31 mouse cellular contexts compared by ENCODE assay signal in genomic region chr3:92874180-92874579, GRCm38 (mm10). TPM values are rescaled to one million over a fixed set of nuclear protein-coding genes. Genes with fewer than 3 reads are reported as not detected.
DNase-seq lines count a peak whose midpoint lies in the region; ATAC-seq and TF ChIP-seq lines count a peak whose summit lies in the region.
"Had no signal": no experiment of that assay in that cellular context is flagged by ENCODE, and none has a peak within 500 bp of the region (broad histone marks: within the 10 kb centered on the region; RNA-seq: fewer than 3 reads in every experiment).

No protein-coding gene starts in this region.

- no peak overlapping the region for H3K9ac ChIP-seq in intestine, postnatal 0 days (ENCODE audit: low read depth, low read length)
- H3K9ac ChIP-seq: embryonic facial prominence, embryonic 13.5 days; embryonic facial prominence, embryonic 15.5 days; forebrain, embryonic 12.5 days had no signal

- H3K27me3 ChIP-seq in intestine, postnatal 0 days (replicated peaks; ENCODE audit: control insufficient read depth, insufficient read depth, low read length) = no peaks in the 10 kb centered on the region
- H3K27me3 ChIP-seq: CH12.LX; embryonic facial prominence, embryonic 13.5 days; embryonic facial prominence, embryonic 15.5 days; forebrain, embryonic 12.5 days had no signal

- H3K36me3 ChIP-seq in intestine, postnatal 0 days (ENCODE audit: control insufficient read depth, insufficient read depth) = no peaks in the 10 kb centered on the region
- H3K36me3 ChIP-seq: embryonic facial prominence, embryonic 13.5 days; embryonic facial prominence, embryonic 15.5 days; forebrain, embryonic 10.5 days; forebrain, embryonic 12.5 days; G1E had no signal

- no peaks in the 10 kb centered on the region for H3K9me3 ChIP-seq in intestine, postnatal 0 days (ENCODE audit: control insufficient read depth)
- H3K9me3 ChIP-seq: embryonic facial prominence, embryonic 13.5 days; embryonic facial prominence, embryonic 15.5 days; forebrain, embryonic 10.5 days; forebrain, embryonic 12.5 days; G1E had no signal

- H3K4me1 ChIP-seq in intestine, postnatal 0 days (replicated peaks; ENCODE audit: control insufficient read depth, insufficient read depth, low read length) = no peaks in the 10 kb centered on the region
- H3K4me1 ChIP-seq: embryonic facial prominence, embryonic 13.5 days; embryonic facial prominence, embryonic 15.5 days; forebrain, embryonic 10.5 days; forebrain, embryonic 12.5 days had no signal

- DNase-seq in frontal cortex, postnatal 14 days (ENCODE audit: low spot score in 2 of 2) = no peak
- DNase-seq in right cerebral cortex, adult 18-20 months = peak; percentile 37
- DNase-seq in right cerebral cortex, postnatal 4 days = no peak
- DNase-seq in right cerebral cortex, postnatal 36 days (ENCODE audit: low spot score in 2 of 2) = peak; percentile 2 to 10
- DNase-seq in right cerebral cortex, postnatal 14 days = no peak
- DNase-seq: adrenal gland, adult 8-10 months; adrenal gland, postnatal 14 days; adrenal gland, postnatal 36 days; B cell, adult 2 months; cerebellum, adult 11 months; cerebellum, adult 18-20 months; cerebellum, adult 8-10 months; cerebellum, adult 9-11 months; cerebellum, postnatal 14 days; cerebellum, postnatal 36 days; embryo, embryonic 11 days had no signal

- H3K4me2 ChIP-seq in intestine, postnatal 0 days (replicated peaks; ENCODE audit: low read depth) = no peak overlapping the region
- H3K4me2 ChIP-seq: embryonic facial prominence, embryonic 13.5 days; embryonic facial prominence, embryonic 15.5 days; forebrain, embryonic 12.5 days had no signal

- peak; percentile 94 for ATAC-seq in frontal cortex, adult (ENCODE audit: low TSS enrichment)
- no peak for ATAC-seq in intestine, postnatal 0 days
- ATAC-seq: activated CD4-positive, CD25-positive, alpha-beta regulatory T cell, adult 4 months; CD4-positive, CD25-positive, alpha-beta regulatory T cell, adult 4 months; forebrain, embryonic 14.5 days; Patski had no signal

- 79% methylated on average over 3 of the region's 3 CpGs for WGBS in intestine, postnatal 0 days

- H3K27ac ChIP-seq in intestine, postnatal 0 days (ENCODE audit: low read depth, low read length) = no peak overlapping the region
- H3K27ac ChIP-seq: embryonic facial prominence, embryonic 13.5 days; embryonic facial prominence, embryonic 15.5 days; forebrain, embryonic 10.5 days; forebrain, embryonic 12.5 days had no signal

- no peak for TF ChIP-seq CTCF in intestine, postnatal 0 days (IDR thresholded peaks at IDR 0.05; ENCODE audit: low read depth)

- H3K4me3 ChIP-seq in intestine, postnatal 0 days (ENCODE audit: low read depth, low read length) = no peak overlapping the region
- H3K4me3 ChIP-seq: embryonic facial prominence, embryonic 13.5 days; embryonic facial prominence, embryonic 15.5 days; erythroblast, embryonic 14.5 days; forebrain, embryonic 10.5 days; forebrain, embryonic 12.5 days had no signal

RNA-seq across cellular contexts. Expression of gene 2310050C09Rik, which starts 4.2 kb away (rescaled TPM):
- not detected in 2 replicates for polyA plus RNA-seq in intestine, postnatal 0 days (2015; fragmentation: Nextera tagmentation; extraction: Ambion mirVana)
- polyA plus RNA-seq: activated CD4-positive, CD25-positive, alpha-beta regulatory T cell, adult 4 months; brain, embryonic 14.5 days; CD4-positive, CD25-positive, alpha-beta regulatory T cell, adult 4 months; embryonic facial prominence, embryonic 11.5 days; embryonic facial prominence, embryonic 13.5 days; erythroblast, embryonic 14.5 days; forebrain, embryonic 10.5 days; forebrain, embryonic 12.5 days; forebrain, embryonic 14.5 days; G1E; Patski had no signal

RNA-seq across cellular contexts. Expression of gene Lce1l, which starts 23.1 kb away (rescaled TPM):
- polyA plus RNA-seq in intestine, postnatal 0 days (2015; fragmentation: Nextera tagmentation; extraction: Ambion mirVana) = not detected in 2 replicates
- polyA plus RNA-seq: activated CD4-positive, CD25-positive, alpha-beta regulatory T cell, adult 4 months; brain, embryonic 14.5 days; CD4-positive, CD25-positive, alpha-beta regulatory T cell, adult 4 months; embryonic facial prominence, embryonic 11.5 days; embryonic facial prominence, embryonic 13.5 days; erythroblast, embryonic 14.5 days; forebrain, embryonic 10.5 days; forebrain, embryonic 12.5 days; forebrain, embryonic 14.5 days; G1E; Patski had no signal

RNA-seq across cellular contexts. Expression of gene Kprp, which starts 47.1 kb away (rescaled TPM):
- not detected in 2 replicates for polyA plus RNA-seq in intestine, postnatal 0 days (2015; fragmentation: Nextera tagmentation; extraction: Ambion mirVana)
- polyA plus RNA-seq: activated CD4-positive, CD25-positive, alpha-beta regulatory T cell, adult 4 months; brain, embryonic 14.5 days; CD4-positive, CD25-positive, alpha-beta regulatory T cell, adult 4 months; embryonic facial prominence, embryonic 11.5 days; embryonic facial prominence, embryonic 13.5 days; erythroblast, embryonic 14.5 days; forebrain, embryonic 10.5 days; forebrain, embryonic 12.5 days; forebrain, embryonic 14.5 days; G1E; Patski had no signal

RNA-seq across cellular contexts. Expression of gene Lce3a, which starts 51.9 kb away (rescaled TPM):
- not detected in 2 replicates for polyA plus RNA-seq in intestine, postnatal 0 days (2015; fragmentation: Nextera tagmentation; extraction: Ambion mirVana)
- polyA plus RNA-seq: activated CD4-positive, CD25-positive, alpha-beta regulatory T cell, adult 4 months; brain, embryonic 14.5 days; CD4-positive, CD25-positive, alpha-beta regulatory T cell, adult 4 months; embryonic facial prominence, embryonic 11.5 days; erythroblast, embryonic 14.5 days; forebrain, embryonic 10.5 days; forebrain, embryonic 12.5 days; forebrain, embryonic 14.5 days; G1E had no signal

RNA-seq across cellular contexts. Expression of gene Lce3b, which starts 58.6 kb away (rescaled TPM):
- not detected in 2 replicates for polyA plus RNA-seq in intestine, postnatal 0 days (2015; fragmentation: Nextera tagmentation; extraction: Ambion mirVana)
- polyA plus RNA-seq: activated CD4-positive, CD25-positive, alpha-beta regulatory T cell, adult 4 months; brain, embryonic 14.5 days; CD4-positive, CD25-positive, alpha-beta regulatory T cell, adult 4 months; embryonic facial prominence, embryonic 11.5 days; embryonic facial prominence, embryonic 13.5 days; erythroblast, embryonic 14.5 days; forebrain, embryonic 10.5 days; forebrain, embryonic 12.5 days; forebrain, embryonic 14.5 days; G1E; Patski had no signal

Comparison
In these comparisons a context has a peak if more than half of its experiments do, and no peak if none do; other contexts are left out.
1. DNase-seq: peak in right cerebral cortex, adult 18-20 months (single experiment) and right cerebral cortex, postnatal 36 days (2 of 2); none in frontal cortex, postnatal 14 days (0 of 2), right cerebral cortex, postnatal 4 days (single experiment) and right cerebral cortex, postnatal 14 days (single experiment).